Mouse (Mus musculus): Measurements from ENCODE around the gene Tmem199. TPM values are rescaled to one million over a fixed set of nuclear protein-coding genes. Genes with fewer than 3 reads are reported as not detected.

Gene Tmem199
- polyA plus RNA-seq, 1 experiment from 2014 or later = 61.2 TPM

DNA sequence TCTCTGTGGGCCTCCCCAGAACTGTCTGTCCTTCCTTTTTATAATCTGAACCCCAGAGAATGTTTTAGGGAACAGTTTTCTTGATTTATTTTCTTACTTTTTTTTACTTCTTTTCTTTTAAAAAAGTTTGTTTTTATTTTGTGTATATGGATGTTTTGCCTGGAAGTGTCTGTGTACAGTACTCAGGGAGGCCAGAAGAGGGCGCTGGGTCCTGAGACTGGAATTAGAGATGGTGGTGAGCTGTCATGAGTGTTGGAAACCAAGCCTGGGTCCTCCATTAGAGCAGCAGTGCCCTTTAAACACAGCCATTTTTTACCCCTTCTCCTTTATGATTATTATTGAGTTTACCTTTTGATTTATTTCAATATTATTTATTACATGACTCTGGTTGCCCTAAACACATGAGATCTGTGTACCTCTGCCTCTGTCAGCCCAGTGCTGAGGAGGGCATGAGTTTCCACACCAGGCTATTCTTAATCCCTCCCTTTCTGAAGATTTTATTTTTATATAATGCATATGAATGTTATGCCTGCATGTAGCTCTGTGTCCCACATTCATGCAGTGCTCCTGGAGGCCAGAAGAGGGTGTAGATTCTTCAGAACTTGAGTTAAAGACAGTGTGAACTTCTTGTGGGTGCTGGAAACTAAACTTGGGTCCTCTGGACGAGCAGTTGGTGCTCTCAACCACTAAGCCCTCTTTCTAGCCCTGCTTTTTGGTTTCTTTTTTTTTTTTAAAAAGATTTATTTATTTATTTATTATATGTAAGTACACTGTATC is 3.8 kb upstream of the Tmem199 start:
- Histone ChIP-seq H3K27me3 (ENCODE audit: control insufficient read depth, insufficient read depth, low read length) (no peaks in the 10 kb centered on the region), H3K36me3 (ENCODE audit: control insufficient read depth, insufficient read depth, low read length) (peaks cover 57% of the 10 kb centered on the region), H3K9ac (ENCODE audit: low read depth, low read length) (no peak overlapping the region), H3K4me2 (replicated peaks; ENCODE audit: low read depth, low read length) (no peak overlapping the region), H3K9me3 (ENCODE audit: control insufficient read depth, low read length) (no peaks in the 10 kb centered on the region), H3K4me1 (ENCODE audit: control insufficient read depth, insufficient read depth, low read length) (peaks cover 14% of the 10 kb centered on the region), H3K27ac (ENCODE audit: low read depth, low read length) (no peak overlapping the region), H3K4me3 (ENCODE audit: low read length) (no peak overlapping the region)
- WGBS = 65% methylated on average over 2 of the region's 2 CpGs
- ATAC-seq (ENCODE audit: low FRiP score, low TSS enrichment) = no peak

DNA sequence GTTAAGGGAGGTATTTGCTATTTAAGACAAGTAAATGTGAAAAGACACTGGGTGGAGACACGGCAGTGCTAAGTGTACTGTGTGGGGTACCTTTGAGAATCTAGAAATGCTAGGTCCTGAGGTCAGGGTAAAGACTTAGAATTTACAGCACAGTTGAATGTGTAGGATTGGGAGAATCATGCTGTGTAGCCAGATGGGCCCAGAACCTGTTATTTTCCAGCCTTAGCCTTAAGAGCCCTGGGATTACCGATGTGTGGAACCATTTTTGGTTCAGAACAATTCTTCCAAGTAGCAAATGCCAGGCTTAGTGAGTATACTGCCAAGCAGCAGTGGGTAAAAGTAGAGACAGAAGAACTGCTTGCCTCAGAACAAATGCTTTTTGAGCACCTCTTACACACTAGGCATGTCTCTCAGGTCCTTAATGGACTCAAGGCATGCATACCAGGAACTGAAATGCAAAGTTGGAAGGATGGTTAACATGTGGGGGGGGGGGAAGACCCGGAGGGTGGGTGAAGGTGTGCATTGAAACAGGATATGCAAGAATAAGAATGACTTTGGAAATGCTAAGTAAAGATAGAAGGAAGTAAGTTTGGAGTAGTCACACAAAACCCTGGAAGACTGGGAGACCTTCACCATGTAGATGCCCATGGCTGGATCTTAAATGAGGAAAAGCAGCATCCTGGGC is 1.3 kb upstream of the Tmem199 start:
- Histone ChIP-seq H3K27me3 (ENCODE audit: control insufficient read depth, insufficient read depth, low read length) (no peaks in the 10 kb centered on the region), H3K27ac (ENCODE audit: low read depth, low read length) (no peak overlapping the region), H3K9me3 (ENCODE audit: control insufficient read depth, low read length) (no peaks in the 10 kb centered on the region), H3K4me1 (ENCODE audit: control insufficient read depth, insufficient read depth, low read length) (peaks cover 14% of the 10 kb centered on the region), H3K4me2 (replicated peaks; ENCODE audit: low read depth, low read length) (peak overlapping the region; percentile 76), H3K4me3 (ENCODE audit: low read length) (peak overlapping the region; percentile 73), H3K36me3 (ENCODE audit: control insufficient read depth, insufficient read depth, low read length) (peaks cover 57% of the 10 kb centered on the region), H3K9ac (ENCODE audit: low read depth, low read length) (peak overlapping the region; percentile 92; the same call in 1 of the 2 replicates)
- 70% methylated on average over 3 of the region's 3 CpGs for WGBS
- ATAC-seq (ENCODE audit: low FRiP score, low TSS enrichment) = no peak

DNA sequence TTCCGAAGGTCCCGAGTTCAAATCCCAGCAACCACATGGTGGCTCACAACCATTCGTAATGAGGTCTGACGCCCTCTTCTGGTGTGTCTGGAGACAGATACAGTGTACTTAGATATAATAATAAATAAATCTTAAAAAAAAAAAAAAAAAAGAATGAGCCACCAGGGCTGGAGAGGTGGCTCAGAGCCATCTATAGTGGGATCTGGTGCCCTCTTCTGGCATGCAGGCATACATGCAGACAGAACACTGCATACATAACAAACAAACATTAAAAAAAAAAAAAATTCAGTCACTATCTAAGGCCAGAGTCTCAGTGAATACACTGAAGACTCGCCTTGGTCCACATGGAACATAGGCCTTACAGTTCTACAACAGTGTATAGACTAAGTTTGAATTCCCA is 2.8 kb downstream of the Tmem199 start:
- 88% methylated on average over 5 of the region's 5 CpGs for WGBS
- no peaks in the 10 kb centered on the region for H3K9me3 ChIP-seq (ENCODE audit: control insufficient read depth, low read length)
- peaks cover 51% of the 10 kb centered on the region for H3K36me3 ChIP-seq (ENCODE audit: control insufficient read depth, insufficient read depth, low read length)
- H3K4me2 ChIP-seq (replicated peaks; ENCODE audit: low read depth, low read length) = no peak overlapping the region
- H3K27ac ChIP-seq (ENCODE audit: low read depth, low read length) = no peak overlapping the region
- H3K27me3 ChIP-seq (ENCODE audit: control insufficient read depth, insufficient read depth, low read length) = no peaks in the 10 kb centered on the region
- no peak overlapping the region for H3K4me3 ChIP-seq (ENCODE audit: low read length)
- H3K9ac ChIP-seq (ENCODE audit: low read depth, low read length) = no peak overlapping the region
- H3K4me1 ChIP-seq (ENCODE audit: control insufficient read depth, insufficient read depth, low read length) = peaks cover 14% of the 10 kb centered on the region
- no peak for ATAC-seq (ENCODE audit: low FRiP score, low TSS enrichment)

DNA sequence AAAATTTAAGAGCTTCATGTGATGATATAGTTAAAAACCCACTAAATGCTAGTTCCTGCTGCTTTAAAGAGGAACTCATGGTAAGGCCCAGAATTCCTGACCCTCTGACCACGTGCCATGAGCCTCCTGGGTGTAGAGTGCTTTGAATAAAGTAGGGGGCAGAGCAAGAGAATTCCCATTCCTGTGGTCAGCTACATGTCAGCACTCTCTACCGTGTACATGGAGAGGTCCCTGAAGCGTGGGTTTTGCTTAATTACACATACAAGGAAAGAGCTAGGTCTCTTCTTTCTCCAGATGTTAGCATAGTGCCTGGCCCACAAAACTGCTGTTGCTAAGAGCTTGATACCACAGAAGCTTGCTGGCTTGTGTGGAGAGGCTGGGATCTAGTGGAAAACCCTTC is 6.5 kb downstream of the Tmem199 start:
- 84% methylated on average over 3 of the region's 3 CpGs for WGBS
- no peak for ATAC-seq (ENCODE audit: low FRiP score, low TSS enrichment)
- no peaks in the 10 kb centered on the region; the same call in 1 of the 2 replicates for H3K27me3 ChIP-seq (ENCODE audit: control insufficient read depth, insufficient read depth, low read length)

DNA sequence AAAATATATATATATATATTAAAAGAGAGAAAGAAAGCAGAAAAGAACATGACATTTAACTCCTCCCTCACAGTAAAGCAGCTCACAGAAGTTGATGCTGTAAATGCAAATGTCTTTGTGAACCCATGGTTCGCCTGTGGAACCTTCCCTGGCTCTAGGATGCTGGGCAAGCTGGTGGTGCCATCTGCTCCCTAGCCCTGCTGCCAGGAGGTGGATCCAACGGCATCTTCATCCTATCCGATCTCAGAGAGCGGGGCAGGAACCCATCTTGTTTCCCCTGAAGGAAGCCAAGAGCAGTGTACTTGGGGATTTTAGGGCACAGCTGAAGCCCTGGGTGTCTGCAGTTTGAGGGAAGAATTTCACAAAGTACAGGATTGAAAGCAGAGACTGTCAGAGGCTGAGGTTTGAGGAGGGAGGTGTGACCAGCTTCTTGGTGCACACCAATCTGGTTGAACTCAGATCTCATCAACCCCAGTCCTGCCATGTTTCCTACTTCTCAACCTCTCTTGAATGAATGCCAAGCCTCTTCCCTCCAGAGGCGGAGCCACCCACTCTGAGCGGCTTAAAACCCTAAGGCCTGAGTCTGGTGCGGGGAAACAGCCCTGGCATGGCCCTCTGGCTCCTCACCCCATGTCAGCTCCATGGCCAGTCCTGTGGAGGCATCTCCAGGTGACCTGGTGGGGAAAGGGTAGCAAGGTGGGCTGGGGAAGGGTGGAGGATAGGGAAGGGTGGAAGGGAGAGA is 8.9 kb downstream of the Tmem199 start, which contains the start of gene Sebox:
TSS of gene Sebox (plus strand) at position 539 of the 742 bp plus-strand sequence.
- Histone ChIP-seq H3K4me2 (replicated peaks; ENCODE audit: low read depth, low read length) (no peak within 1 kb of the TSS), H3K4me1 (ENCODE audit: control insufficient read depth, insufficient read depth, low read length) (no peaks in the 10 kb centered on the region), H3K9me3 (ENCODE audit: control insufficient read depth, low read length) (no peaks in the 10 kb centered on the region), H3K9ac (ENCODE audit: low read depth, low read length) (no peak within 1 kb of the TSS), H3K4me3 (ENCODE audit: low read length) (no peak within 1 kb of the TSS), H3K27me3 (ENCODE audit: control insufficient read depth, insufficient read depth, low read length) (peaks cover 4% of the 10 kb centered on the region), H3K36me3 (ENCODE audit: control insufficient read depth, insufficient read depth, low read length) (peaks cover 25% of the 10 kb centered on the region), H3K27ac (ENCODE audit: low read depth, low read length) (no peak within 1 kb of the TSS)
- no peak for ATAC-seq (ENCODE audit: low FRiP score, low TSS enrichment)
- WGBS = 75% methylated on average over 7 of the region's 7 CpGs

More for the DNA sequence above, 6.5 kb downstream of the Tmem199 start:
- Histone ChIP-seq H3K4me1 (ENCODE audit: control insufficient read depth, insufficient read depth, low read length) (no peaks in the 10 kb centered on the region), H3K4me3 (ENCODE audit: low read length) (no peak overlapping the region), H3K9me3 (ENCODE audit: control insufficient read depth, low read length) (no peaks in the 10 kb centered on the region), H3K36me3 (ENCODE audit: control insufficient read depth, insufficient read depth, low read length) (peaks cover 45% of the 10 kb centered on the region), H3K9ac (ENCODE audit: low read depth, low read length) (no peak overlapping the region), H3K27ac (ENCODE audit: low read depth, low read length) (no peak overlapping the region), H3K4me2 (replicated peaks; ENCODE audit: low read depth, low read length) (no peak overlapping the region)

DNA sequence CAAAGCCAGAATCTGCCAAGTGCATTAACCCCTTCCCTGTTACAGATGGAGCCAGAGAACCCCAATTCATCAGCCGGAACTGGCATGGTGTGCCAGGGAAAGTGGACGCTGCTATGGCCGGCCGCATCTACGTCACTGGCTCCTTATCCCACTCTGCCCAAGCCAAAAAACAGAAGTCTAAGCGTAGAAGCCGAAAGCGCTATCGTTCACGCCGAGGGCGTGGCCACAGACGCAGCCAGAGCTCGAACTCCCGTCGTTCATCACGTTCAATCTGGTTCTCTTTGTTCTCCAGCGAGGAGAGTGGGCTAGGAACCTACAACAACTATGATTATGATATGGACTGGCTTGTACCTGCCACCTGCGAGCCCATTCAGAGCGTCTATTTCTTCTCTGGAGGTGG is 10.4 kb downstream of the Tmem199 start:
- no peak overlapping the region for H3K4me3 ChIP-seq (ENCODE audit: low read length)
- H3K27me3 ChIP-seq (ENCODE audit: control insufficient read depth, insufficient read depth, low read length) = peaks cover 10% of the 10 kb centered on the region
- WGBS = 82% methylated on average over 20 of the region's 20 CpGs
- no peaks in the 10 kb centered on the region for H3K9me3 ChIP-seq (ENCODE audit: control insufficient read depth, low read length)
- 0 out of 2 replicates have a peak, but pooled peaks cover 6% of the 10 kb centered on the region for H3K4me1 ChIP-seq (ENCODE audit: control insufficient read depth, insufficient read depth, low read length)
- no peak for ATAC-seq (ENCODE audit: low FRiP score, low TSS enrichment)
- H3K36me3 ChIP-seq (ENCODE audit: control insufficient read depth, insufficient read depth, low read length) = peaks cover 9% of the 10 kb centered on the region
- no peak overlapping the region for H3K4me2 ChIP-seq (replicated peaks; ENCODE audit: low read depth, low read length)
- H3K27ac ChIP-seq (ENCODE audit: low read depth, low read length) = no peak overlapping the region
- no peak overlapping the region for H3K9ac ChIP-seq (ENCODE audit: low read depth, low read length)

DNA sequence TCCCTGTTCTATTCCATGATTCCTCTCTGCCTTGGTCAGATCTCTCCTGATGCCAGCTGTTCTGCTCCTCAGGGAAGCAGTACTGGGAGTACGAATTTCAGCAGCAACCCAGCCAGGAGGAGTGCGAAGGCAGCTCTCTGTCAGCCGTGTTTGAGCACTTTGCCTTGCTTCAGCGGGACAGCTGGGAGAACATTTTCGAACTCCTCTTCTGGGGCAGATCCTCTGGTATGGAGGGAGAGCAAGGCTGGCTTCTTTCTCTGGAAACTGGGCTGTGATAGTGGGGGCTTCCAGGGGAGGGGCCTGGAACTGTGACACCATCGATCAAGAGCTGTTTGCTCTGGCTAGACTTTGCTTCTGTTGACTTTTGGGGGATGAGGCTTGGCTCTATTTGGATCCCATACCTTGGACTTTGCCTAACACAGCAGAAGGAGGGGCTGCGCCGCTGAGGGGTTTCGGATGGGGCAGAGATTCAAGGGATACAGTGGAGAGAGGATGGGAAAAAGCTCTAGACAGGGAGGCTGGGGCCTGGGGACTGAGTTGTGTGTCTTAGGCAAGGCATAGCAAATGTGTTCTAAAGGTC is 11.3 kb downstream of the Tmem199 start:
- Histone ChIP-seq H3K4me1 (ENCODE audit: control insufficient read depth, insufficient read depth, low read length) (0 out of 2 replicates have a peak, but pooled peaks cover 6% of the 10 kb centered on the region), H3K9me3 (ENCODE audit: control insufficient read depth, low read length) (no peaks in the 10 kb centered on the region), H3K4me3 (ENCODE audit: low read length) (no peak overlapping the region), H3K9ac (ENCODE audit: low read depth, low read length) (no peak overlapping the region), H3K27ac (ENCODE audit: low read depth, low read length) (no peak overlapping the region), H3K27me3 (ENCODE audit: control insufficient read depth, insufficient read depth, low read length) (peaks cover 16% of the 10 kb centered on the region), H3K36me3 (ENCODE audit: control insufficient read depth, insufficient read depth, low read length) (peaks cover 1% of the 10 kb centered on the region; the same call in 1 of the 2 replicates), H3K4me2 (replicated peaks; ENCODE audit: low read depth, low read length) (no peak overlapping the region)
- WGBS = 84% methylated on average over 9 of the region's 9 CpGs
- no peak for ATAC-seq (ENCODE audit: low FRiP score, low TSS enrichment)

DNA sequence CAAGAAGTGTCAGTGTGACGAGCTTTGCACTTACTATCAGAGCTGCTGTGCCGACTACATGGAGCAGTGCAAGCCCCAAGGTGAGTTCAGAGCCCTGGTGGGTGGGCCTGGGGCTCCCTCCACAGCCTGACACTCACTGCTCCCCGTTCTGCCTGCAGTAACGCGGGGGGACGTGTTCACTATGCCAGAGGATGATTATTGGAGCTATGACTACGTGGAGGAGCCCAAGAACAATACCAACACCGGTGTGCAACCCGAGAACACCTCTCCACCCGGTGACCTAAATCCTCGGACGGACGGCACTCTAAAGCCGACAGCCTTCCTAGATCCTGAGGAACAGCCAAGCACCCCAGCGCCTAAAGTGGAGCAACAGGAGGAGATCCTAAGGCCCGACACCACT is 12.4 kb downstream of the Tmem199 start:
- H3K9ac ChIP-seq (ENCODE audit: low read depth, low read length) = no peak overlapping the region
- no peaks in the 10 kb centered on the region for H3K9me3 ChIP-seq (ENCODE audit: control insufficient read depth, low read length)
- ATAC-seq (ENCODE audit: low FRiP score, low TSS enrichment) = no peak
- H3K27ac ChIP-seq (ENCODE audit: low read depth, low read length) = no peak overlapping the region
- H3K4me1 ChIP-seq (ENCODE audit: control insufficient read depth, insufficient read depth, low read length) = 0 out of 2 replicates have a peak, but pooled peaks cover 6% of the 10 kb centered on the region
- H3K36me3 ChIP-seq (ENCODE audit: control insufficient read depth, insufficient read depth, low read length) = no peaks in the 10 kb centered on the region
- H3K4me2 ChIP-seq (replicated peaks; ENCODE audit: low read depth, low read length) = no peak overlapping the region
- WGBS = 49% methylated on average over 16 of the region's 16 CpGs
- H3K4me3 ChIP-seq (ENCODE audit: low read length) = no peak overlapping the region
- H3K27me3 ChIP-seq (ENCODE audit: control insufficient read depth, insufficient read depth, low read length) = peaks cover 16% of the 10 kb centered on the region
